Mouse (Mus musculus) retina, adult 2 months (tissue): Measurements from ENCODE around the gene Olfr786.

Source experiments
- DNase-seq: peaks from one replicate; pipeline ENCODE4 v3.0.0-alpha.2; 2012; ENCODE audit warnings: low read depth, low spot score

Gene Olfr786

GRCm38 (mm10) chr10:129427006-129427405, at the start of gene Olfr786:
Gene Olfr786, plus strand, starts transcription at chr10:129427306.
- no peak for DNase-seq

- no peak for DNase-seq
Observed at GRCm38 (mm10) chr10:129383783-129384182, 43.3 kb upstream of the Olfr786 start, which contains the start of gene Olfr784. Gene Olfr784, plus strand, starts transcription at chr10:129384083.

DNA sequence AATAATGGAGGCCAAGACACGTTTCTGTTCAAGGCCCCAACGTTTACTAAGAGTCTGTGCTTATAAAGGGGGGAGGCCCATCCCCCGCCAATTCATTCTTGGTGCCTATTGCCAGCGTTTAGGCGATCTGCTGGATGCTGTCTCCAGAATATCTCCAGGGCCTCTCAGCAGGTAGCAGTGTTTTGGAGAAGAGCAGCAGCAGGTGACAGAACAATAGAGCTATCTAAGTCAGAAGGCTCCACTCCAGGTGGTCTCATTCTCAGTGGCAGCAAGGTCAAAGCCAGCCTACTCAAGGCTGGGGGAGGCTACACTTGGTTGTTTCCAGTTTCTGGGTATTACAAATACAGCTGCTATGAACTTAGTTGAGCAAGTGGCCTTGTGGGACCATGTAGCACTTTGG, 26.2 kb upstream of the Olfr786 start:
- DNase-seq = no peak

GRCm38 (mm10) chr10:129405126-129405525, 22.0 kb upstream of the Olfr786 start, which contains the start of gene Olfr785:
Gene Olfr785, plus strand, starts transcription at chr10:129405426.
- DNase-seq = no peak

DNA sequence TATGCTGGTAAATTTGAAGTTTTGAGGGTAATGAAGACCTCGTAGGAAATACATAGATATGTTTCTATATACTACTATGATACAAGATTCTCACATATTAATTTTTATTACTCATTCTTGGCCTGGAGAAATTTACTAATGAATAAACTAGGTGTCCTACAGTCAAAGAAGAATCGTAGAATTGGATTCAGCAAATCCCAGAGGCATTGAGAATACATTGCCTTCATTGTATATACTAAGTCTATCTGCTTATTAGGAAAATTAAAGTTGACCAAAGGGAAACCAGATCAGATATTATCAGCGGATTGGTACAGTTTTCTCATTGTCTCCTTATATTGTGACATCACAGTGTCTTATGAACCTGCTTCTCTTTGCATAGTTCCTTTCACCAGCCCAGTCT, 34.5 kb downstream of the Olfr786 start, which contains the start of gene Olfr787:
Olfr787 (plus strand) TSS at position 301 of the 400 bp plus-strand sequence.
- no peak for DNase-seq

DNA sequence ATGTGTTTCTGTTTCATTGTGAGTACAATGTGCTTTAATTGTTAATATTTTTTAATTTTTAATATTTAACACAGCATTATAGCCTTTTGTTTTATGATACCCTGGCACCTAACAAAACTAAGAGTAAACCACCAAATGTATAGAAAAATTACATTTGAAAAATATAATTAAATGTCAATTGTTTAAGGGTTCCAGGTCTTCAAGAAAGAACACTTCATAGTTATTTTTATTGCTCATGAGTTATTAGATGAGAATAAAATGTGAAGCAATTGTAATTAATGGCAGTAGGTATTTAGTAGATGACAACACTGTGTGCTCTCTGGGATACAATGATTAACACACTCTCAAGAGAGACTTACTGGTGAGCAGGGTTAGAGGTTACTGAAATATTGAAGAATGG, 43.6 kb downstream of the Olfr786 start, which contains the start of gene Olfr788:
Olfr788 (plus strand) TSS at position 301 of the 400 bp plus-strand sequence.
- DNase-seq = no peak

DNA sequence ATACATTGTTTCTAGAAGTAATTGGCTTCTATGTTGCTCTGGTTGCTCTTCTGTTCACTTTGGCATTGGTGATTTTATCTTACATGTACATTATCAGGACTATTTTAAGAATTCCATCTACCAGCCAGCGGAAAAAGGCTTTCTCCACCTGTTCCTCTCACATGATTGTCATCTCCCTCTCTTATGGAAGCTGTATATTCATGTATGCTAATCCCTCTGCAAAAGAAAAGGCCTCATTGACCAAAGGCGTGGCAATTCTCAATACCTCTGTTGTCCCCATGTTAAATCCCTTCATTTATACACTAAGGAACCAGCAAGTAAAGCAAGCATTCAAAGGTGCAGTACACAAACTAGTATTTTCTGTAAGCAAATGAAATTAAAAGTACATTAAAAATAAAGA, 46.1 kb downstream of the Olfr786 start:
- DNase-seq = no peak

DNA sequence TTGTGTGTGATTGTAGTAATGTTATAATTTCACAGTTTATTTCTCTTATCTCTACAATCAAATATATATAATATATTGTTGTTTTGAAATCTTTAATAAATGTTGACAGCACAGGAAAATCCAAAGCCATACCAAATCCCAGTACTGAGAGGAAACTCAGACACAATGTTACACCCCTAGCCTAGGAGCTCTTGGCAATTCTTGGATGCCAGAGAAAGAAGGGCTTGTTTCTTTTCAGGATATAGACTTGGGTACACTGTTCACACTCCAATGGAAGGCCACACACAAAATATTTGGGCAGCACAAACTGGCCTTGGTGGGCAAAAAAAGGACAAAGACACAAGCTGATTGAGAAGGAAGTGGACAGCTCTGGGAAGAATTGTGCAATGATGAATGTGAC, 46.6 kb downstream of the Olfr786 start:
- DNase-seq = no peak

- DNase-seq = no peak
Observed at GRCm38 (mm10) chr10:129484452-129484851, 57.3 kb downstream of the Olfr786 start, which contains the start of gene Olfr789. Gene Olfr789, plus strand, starts transcription at chr10:129484752.
